Mouse (Mus musculus) embryonic fibroblast, embryonic 13.5 days (primary cell): ENCODE data around the gene Adora3. TPM values are rescaled to one million over a fixed set of nuclear protein-coding genes. Genes with fewer than 3 reads are reported as not detected.

Experiments
- H3K27ac ChIP-seq: 2 replicates; pipeline ENCODE4 v1.5.1; 2012; ENCODE audit warnings: low read length, control low read depth, inconsistent platforms; ENCODE audit not compliant: insufficient read depth
- H3K4me1 ChIP-seq: 2 replicates; pipeline ENCODE4 v1.6.1; 2011; ENCODE audit warnings: low read length; ENCODE audit not compliant: control insufficient read depth, insufficient read depth
- H3K4me3 ChIP-seq: 2 replicates; pipeline ENCODE4 v1.5.1; 2011; ENCODE audit warnings: mild to moderate bottlenecking, control low read depth, low read length; ENCODE audit not compliant: insufficient read depth
- CTCF ChIP-seq: IDR thresholded peaks from 2 replicates; pipeline ENCODE4 v1.5.1; 2011; ENCODE audit warnings: mild to moderate bottlenecking, control low read depth, low read length, moderate library complexity, borderline replicate concordance; ENCODE audit not compliant: insufficient read depth
- POLR2A ChIP-seq: IDR thresholded peaks from 2 replicates; pipeline ENCODE4 v1.6.1; 2011; ENCODE audit warnings: low read depth, mild to moderate bottlenecking, control low read depth, low read length, moderate library complexity
- polyA plus RNA-seq: library from polyadenylated mRNA; stranded (reverse); fragments of >200 nt; gene quantifications from 2 replicates; pipeline ENCODE4 v1.2.4, GENCODE M21; 2011; ENCODE audit warnings: low read depth; ENCODE audit not compliant: missing spikeins, insufficient read length

Gene Adora3
- polyA plus RNA-seq, 1 experiment, result not detected

- H3K4me1 ChIP-seq, result no peaks in the 10 kb centered on the region
- no peak overlapping the region for H3K27ac ChIP-seq
- H3K4me3 ChIP-seq, result no peak overlapping the region
- TF ChIP-seq CTCF (no peak), POLR2A (no peak)
These were observed 30.8 kb upstream of the Adora3 start for GRCm38 (mm10) chr3:105839836-105840235.

DNA sequence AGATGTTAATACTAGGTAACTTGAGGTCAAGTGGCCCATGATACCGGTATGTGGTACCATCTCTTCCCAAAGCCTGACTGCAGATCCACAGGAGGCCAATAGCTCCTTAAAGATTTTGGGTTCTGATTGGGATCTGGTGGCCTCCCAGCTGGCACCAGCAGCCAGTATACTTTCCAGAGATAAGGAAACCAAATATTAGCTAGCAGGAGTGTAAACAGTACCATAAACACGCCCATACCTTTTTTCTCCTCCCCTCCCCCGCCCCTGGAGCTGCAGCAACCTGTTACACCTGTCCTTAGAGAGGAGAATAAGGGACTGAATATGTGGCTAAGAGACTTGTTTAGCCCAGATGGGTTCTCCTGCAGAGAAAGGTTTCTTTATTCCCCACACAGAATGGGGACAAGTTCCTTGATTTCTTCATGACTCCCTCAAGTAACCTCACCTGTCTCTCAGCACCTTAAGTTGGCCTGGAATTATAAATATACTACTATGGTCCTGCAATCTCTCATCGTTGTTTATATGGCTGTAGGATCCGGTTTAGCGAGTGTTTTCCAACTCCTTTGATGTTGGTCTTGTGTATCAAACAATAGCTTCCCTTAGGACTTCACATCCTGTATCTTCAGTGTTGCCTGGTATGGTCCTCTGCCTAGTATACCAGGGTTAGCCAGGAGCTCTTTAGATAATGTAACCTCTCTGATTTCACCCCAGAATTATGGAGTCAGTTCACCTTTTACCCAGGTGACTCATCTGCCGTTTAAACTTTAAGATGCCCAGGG, 24.2 kb upstream of the Adora3 start:
- TF ChIP-seq POLR2A (no peak), CTCF (no peak)
- Histone ChIP-seq H3K4me1 (no peaks in the 10 kb centered on the region), H3K4me3 (no peak overlapping the region)

DNA sequence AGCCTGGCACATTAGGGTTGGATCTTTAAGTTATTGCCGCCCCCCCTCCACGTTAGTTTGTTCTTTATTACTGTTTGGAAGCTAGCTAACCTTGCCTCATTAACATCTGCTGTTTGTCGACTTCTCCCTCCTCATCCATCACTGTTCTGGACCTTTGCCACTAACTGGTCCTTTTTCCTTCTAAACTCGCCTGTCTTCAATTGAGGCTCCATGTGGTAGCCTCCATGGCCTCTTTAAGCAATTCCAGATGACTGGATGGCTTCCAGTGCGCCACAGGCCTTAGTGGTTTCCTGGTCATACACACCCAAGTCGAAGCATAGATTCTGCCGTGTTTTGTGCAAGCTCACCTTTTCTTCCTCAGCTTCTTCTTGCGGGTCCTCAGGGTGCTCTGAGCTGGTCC, 16.9 kb upstream of the Adora3 start:
- no peak for TF ChIP-seq POLR2A
- TF ChIP-seq CTCF, result no peak
- Histone ChIP-seq H3K27ac (no peak overlapping the region), H3K4me3 (no peak overlapping the region), H3K4me1 (peaks cover 2% of the 10 kb centered on the region; the same call in 1 of the 2 replicates)

More for the DNA sequence above, 24.2 kb upstream of the Adora3 start:
- no peak overlapping the region for H3K27ac ChIP-seq

DNA sequence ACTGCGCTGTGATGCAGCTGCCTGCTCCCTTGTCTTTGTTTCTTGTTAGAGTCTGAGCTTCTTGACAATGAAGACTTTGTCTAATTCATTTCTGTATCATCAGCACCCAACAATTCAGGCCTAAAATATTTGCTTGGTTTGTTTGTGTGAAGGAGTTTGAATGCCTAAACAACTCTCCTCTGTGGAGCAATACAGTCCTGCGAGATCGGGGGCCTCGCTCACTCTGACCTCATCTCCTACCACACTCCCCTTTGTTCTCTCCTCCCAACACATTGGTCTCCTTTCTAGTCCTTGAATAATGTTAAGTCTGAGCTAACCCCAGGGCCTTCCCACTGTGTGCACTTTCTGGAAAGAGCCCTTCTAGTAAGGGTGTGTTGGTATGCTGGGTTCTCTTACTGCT, 15.9 kb upstream of the Adora3 start:
- TF ChIP-seq CTCF (no peak), POLR2A (no peak)
- Histone ChIP-seq H3K4me1 (peaks cover 2% of the 10 kb centered on the region; the same call in 1 of the 2 replicates), H3K27ac (no peak overlapping the region), H3K4me3 (no peak overlapping the region)

DNA sequence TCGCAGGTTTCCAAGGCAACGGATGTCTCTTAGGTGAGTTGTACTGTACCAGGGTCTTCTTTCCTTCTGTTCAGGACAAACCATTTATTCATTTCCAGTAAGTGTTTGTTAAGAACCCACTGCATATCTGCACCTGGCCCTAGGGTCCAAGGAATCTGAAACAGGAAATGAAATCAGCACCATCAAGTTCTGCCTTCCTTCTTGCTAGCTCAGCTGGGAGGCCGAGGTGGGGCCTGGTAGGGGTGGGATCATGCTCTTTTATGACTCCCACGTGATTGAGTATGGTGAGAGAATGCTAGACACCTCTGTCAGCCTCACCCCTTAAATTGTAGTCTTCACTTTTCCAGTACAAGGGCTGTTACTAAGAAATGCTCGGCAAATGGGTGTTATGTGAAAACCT, 13.1 kb upstream of the Adora3 start:
- H3K4me3 ChIP-seq, result no peak overlapping the region
- no peak overlapping the region for H3K27ac ChIP-seq
- no peak for TF ChIP-seq CTCF
- TF ChIP-seq POLR2A, result no peak
- H3K4me1 ChIP-seq, result peaks cover 2% of the 10 kb centered on the region; the same call in 1 of the 2 replicates

DNA sequence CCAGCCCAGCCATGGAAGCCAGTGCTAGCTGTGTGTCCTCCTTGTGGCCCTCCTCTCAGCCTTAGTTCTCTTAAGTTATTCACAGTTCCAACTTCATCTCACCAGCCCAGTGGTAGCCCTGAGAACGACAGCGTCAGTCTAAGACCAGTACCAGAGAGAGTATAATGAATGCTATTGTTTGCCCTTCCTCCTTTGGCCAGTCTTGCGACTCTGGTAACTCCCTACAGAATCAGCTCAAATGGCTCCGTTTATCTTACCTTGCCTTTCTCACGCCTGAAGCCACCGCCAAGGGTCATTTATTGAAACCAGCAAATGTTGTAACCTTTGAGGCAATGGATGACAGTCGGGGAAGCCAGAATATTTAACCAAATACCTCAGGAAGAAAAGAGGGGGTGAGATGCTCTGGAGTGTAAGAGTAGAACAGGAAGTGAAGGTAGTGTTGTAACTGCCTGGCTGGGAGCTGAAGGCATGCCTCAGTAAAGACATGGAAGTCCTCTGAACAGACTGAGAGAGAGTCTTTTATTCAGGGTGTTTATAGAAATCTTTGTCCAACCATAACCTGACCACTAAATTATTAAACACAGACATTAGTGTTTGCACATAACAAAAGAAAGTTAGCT, 8.8 kb upstream of the Adora3 start:
- TF ChIP-seq POLR2A (no peak), CTCF (no peak)
- no peaks in the 10 kb centered on the region for H3K4me1 ChIP-seq
- no peak overlapping the region for H3K4me3 ChIP-seq
- H3K27ac ChIP-seq, result no peak overlapping the region

DNA sequence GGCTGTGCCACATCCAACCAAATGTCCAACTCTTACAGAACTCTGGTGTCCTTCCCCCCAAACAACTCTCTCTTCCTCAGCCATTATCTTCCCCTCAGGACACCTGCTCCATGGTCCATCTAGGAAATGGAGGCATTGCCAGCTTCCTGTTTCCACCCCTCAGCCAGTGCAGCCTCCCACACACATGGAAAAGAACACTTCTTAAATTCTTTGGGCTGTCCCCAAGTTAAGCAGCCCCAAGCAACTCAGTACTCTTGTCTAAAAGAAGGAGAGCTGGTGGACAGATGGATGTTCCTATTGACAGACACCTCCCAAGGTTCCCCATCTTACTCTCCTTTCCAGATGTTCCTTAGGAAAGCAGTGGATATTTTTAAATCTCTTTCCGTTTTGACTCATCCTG, 6.5 kb upstream of the Adora3 start:
- TF ChIP-seq POLR2A (no peak), CTCF (no peak)
- no peak overlapping the region for H3K4me3 ChIP-seq

GRCm38 (mm10) chr3:105865122-105865521, 5.5 kb upstream of the Adora3 start:
- H3K4me1 ChIP-seq, result no peaks in the 10 kb centered on the region
- TF ChIP-seq POLR2A (no peak), CTCF (no peak)
- no peak overlapping the region for H3K4me3 ChIP-seq
- H3K27ac ChIP-seq, result no peak overlapping the region

More for the DNA sequence above, 6.5 kb upstream of the Adora3 start:
- no peak overlapping the region for H3K27ac ChIP-seq
- no peaks in the 10 kb centered on the region for H3K4me1 ChIP-seq

DNA sequence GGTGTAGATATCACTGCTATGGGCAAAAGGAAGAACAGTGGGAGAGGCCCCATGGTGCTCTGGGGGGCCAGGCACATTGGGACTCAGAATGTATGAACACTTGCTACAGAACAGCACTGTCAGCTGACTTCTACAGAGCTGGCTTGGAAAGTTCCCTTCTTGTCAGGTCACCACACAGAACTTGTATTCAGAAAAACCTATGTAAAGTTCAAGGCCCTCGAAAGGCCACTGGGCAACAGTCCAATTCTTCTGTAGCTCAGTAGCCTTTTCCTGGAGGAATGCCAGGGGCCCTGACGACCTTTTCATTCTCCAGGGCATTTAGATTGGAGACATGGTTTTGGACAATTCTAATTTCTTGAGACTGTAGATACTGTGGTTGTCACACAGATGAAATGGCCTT, 2.5 kb upstream of the Adora3 start:
- TF ChIP-seq CTCF (no peak), POLR2A (no peak)
- no peak overlapping the region for H3K4me3 ChIP-seq

GRCm38 (mm10) chr3:105872034-105872433, 1.4 kb downstream of the Adora3 start:
- no peak overlapping the region for H3K4me3 ChIP-seq
- no peak for TF ChIP-seq POLR2A
- no peak for TF ChIP-seq CTCF
- H3K27ac ChIP-seq, result no peak overlapping the region
- peaks cover 3% of the 10 kb centered on the region; the same call in 1 of the 2 replicates for H3K4me1 ChIP-seq

More for the DNA sequence above, 2.5 kb upstream of the Adora3 start:
- H3K4me1 ChIP-seq, result peaks cover 3% of the 10 kb centered on the region; the same call in 1 of the 2 replicates
- no peak overlapping the region for H3K27ac ChIP-seq

DNA sequence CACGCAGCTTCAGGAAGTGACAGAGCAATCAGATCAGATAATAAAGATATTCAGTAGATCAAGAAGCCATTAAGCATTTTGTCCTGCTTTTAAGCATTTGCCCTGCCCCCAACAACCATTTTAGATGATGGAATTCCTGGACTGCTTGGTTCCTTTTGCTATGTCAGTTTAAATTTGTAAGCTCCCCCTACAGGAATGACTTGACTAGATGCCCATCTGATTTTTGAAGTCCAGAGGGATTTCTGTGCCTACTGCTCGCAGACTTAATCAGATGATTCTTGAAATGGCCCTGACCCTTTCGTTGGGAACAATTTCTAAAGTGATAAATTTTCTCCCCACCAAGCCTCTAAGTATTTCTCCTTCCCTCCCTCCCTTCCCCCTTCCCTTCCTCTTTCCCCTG, 1.9 kb downstream of the Adora3 start:
- H3K27ac ChIP-seq, result no peak overlapping the region
- peaks cover 3% of the 10 kb centered on the region; the same call in 1 of the 2 replicates for H3K4me1 ChIP-seq
- TF ChIP-seq POLR2A, result no peak
- no peak for TF ChIP-seq CTCF
- H3K4me3 ChIP-seq, result no peak overlapping the region
